Mouse (Mus musculus) heart, embryonic 13.5 days (tissue): ENCODE data around the gene D3Ertd254e. TPM values are rescaled to one million over a fixed set of nuclear protein-coding genes. Genes with fewer than 3 reads are reported as not detected.

Source experiments
- ATAC-seq: fragments of 200-750 bp; cut with Nextera tagmentation; 2 replicates; pipeline ENCODE4 v1.8.0; 2017; ENCODE audit warnings: moderate TSS enrichment; ENCODE audit not compliant: insufficient number of reproducible peaks, low FRiP score, low TSS enrichment; ENCODE audit errors: extremely low read depth
- H3K27ac ChIP-seq: fragments of 300-500 bp; sonication (generic); replicated peaks from 2 replicates; pipeline ENCODE4 v1.5.1; 2015; ENCODE audit warnings: moderate library complexity, mild to moderate bottlenecking, inconsistent platforms
- H3K27me3 ChIP-seq: fragments of 300-500 bp; sonication (generic); replicated peaks from 2 replicates; pipeline ENCODE4 v1.6.1; 2015; ENCODE audit warnings: mild to moderate bottlenecking, inconsistent platforms
- H3K36me3 ChIP-seq: fragments of 300-500 bp; sonication (generic); 2 replicates; pipeline ENCODE4 v1.6.1; 2015; ENCODE audit warnings: mild to moderate bottlenecking, inconsistent platforms
- H3K4me1 ChIP-seq: fragments of 300-500 bp; sonication (generic); 2 replicates; pipeline ENCODE4 v1.6.1; 2015; ENCODE audit warnings: inconsistent platforms
- H3K4me2 ChIP-seq: fragments of 300-500 bp; sonication (generic); 2 replicates; pipeline ENCODE4 v1.6.1; 2015; ENCODE audit warnings: inconsistent platforms, mild to moderate bottlenecking, moderate library complexity
- H3K4me3 ChIP-seq: fragments of 300-500 bp; sonication (generic); 2 replicates; pipeline ENCODE4 v1.5.1; 2015; ENCODE audit warnings: moderate library complexity, mild to moderate bottlenecking, inconsistent platforms
- H3K9ac ChIP-seq: fragments of 300-500 bp; sonication (generic); 2 replicates; pipeline ENCODE4 v1.6.1; 2015; ENCODE audit warnings: inconsistent platforms, mild to moderate bottlenecking, moderate library complexity
- H3K9me3 ChIP-seq: fragments of 300-500 bp; sonication (generic); 2 replicates; pipeline ENCODE4 v1.6.1; 2016; ENCODE audit warnings: inconsistent platforms
- WGBS: fragments of 180-500 bp; shearing (Covaris S2); methylation state at CpG from one replicate; pipeline ENCODE4 v1.1.7; 2015; ENCODE audit warnings: mixed read lengths; 5-methylcytosine and 5-hydroxymethylcytosine counted together
- polyA plus RNA-seq: library from polyadenylated mRNA; unstranded; fragments of >200 nt; fragmentation: Nextera tagmentation; extraction: Ambion mirVana; gene quantifications from 2 replicates; pipeline ENCODE4 v1.2.1, GENCODE M21; 2015

D3Ertd254e gene
- polyA plus RNA-seq, 1 experiment from 2014 or later: 4.1 TPM

DNA sequence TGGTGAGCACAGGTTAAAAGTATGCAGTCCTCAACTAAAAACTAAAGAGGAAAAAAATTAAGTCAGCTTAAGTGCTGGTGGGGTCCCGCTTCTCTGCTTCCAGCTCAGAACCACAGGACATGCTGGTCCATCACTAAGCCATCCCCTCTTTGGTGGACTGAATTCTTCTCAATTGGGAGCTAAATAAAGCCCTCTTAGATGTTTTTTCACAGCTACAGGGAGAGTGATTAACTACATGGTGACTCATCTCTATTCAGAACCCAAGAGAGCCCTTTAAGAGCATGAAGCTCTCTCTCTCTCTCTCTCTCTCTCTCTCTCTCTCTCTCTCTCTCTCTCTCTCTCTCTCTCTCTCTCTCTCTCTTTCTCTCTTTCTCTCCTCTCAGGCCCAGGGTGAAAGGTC, 20.5 kb downstream of the D3Ertd254e start:
- H3K4me3 ChIP-seq: no peak overlapping the region
- no peak overlapping the region for H3K9ac ChIP-seq
- 80% methylated on average over 1 of the region's 1 CpGs for WGBS
- H3K4me1 ChIP-seq: peaks cover 9% of the 10 kb centered on the region; the same call in 1 of the 2 replicates
- peaks cover 29% of the 10 kb centered on the region for H3K36me3 ChIP-seq
- no peak overlapping the region for H3K27ac ChIP-seq
- no peak overlapping the region for H3K4me2 ChIP-seq
- H3K27me3 ChIP-seq: no peaks in the 10 kb centered on the region
- H3K9me3 ChIP-seq: no peaks in the 10 kb centered on the region
- no peak for ATAC-seq

- Histone ChIP-seq H3K36me3 (peaks cover 9% of the 10 kb centered on the region; the same call in 1 of the 2 replicates), H3K9me3 (no peaks in the 10 kb centered on the region), H3K27ac (no peak overlapping the region), H3K4me3 (no peak overlapping the region), H3K9ac (no peak overlapping the region), H3K4me2 (no peak overlapping the region), H3K4me1 (peaks cover 9% of the 10 kb centered on the region; the same call in 1 of the 2 replicates), H3K27me3 (no peaks in the 10 kb centered on the region)
- WGBS: 70% methylated on average over 2 of the region's 2 CpGs
- no peak for ATAC-seq
Measured at GRCm38 (mm10) chr3:36173761-36174160, 22.9 kb downstream of the D3Ertd254e start.

DNA sequence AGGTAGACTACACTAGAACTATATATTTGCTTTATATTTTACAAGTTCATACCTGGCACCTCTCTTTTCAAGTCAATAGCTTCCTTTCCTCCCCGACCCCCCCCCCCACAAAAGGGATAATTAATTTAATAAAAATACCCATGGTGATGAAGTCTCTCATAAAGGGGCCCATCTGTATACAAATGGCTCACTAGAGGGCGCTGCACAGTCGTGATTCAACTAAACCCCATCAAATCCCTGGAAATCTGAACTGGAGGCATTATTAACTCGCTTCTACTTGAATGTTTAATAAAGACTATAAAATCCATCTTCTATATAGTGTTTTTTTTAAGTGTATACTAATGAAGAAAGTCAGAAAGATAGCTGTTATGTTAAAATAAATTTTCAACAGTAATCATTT, 30.7 kb downstream of the D3Ertd254e start:
- no peak overlapping the region for H3K9ac ChIP-seq
- no peak overlapping the region for H3K4me2 ChIP-seq
- H3K4me3 ChIP-seq: no peak overlapping the region
- H3K36me3 ChIP-seq: no peaks in the 10 kb centered on the region
- 8% methylated on average over 4 of the region's 4 CpGs for WGBS
- H3K4me1 ChIP-seq: 0 out of 2 replicates have a peak, but pooled peaks cover 4% of the 10 kb centered on the region
- no peak overlapping the region for H3K27ac ChIP-seq
- H3K27me3 ChIP-seq: no peaks in the 10 kb centered on the region
- ATAC-seq: no peak
- H3K9me3 ChIP-seq: no peaks in the 10 kb centered on the region

GRCm38 (mm10) chr3:36186510-36186909, 35.7 kb downstream of the D3Ertd254e start:
- Histone ChIP-seq H3K4me2 (no peak overlapping the region), H3K36me3 (no peaks in the 10 kb centered on the region), H3K27me3 (no peaks in the 10 kb centered on the region), H3K27ac (no peak overlapping the region), H3K9me3 (no peaks in the 10 kb centered on the region), H3K4me1 (0 out of 2 replicates have a peak, but pooled peaks cover 4% of the 10 kb centered on the region), H3K9ac (no peak overlapping the region), H3K4me3 (no peak overlapping the region)
- ATAC-seq: no peak; the same call in 1 of the 2 replicates
- 57% methylated on average over 4 of the region's 4 CpGs for WGBS

GRCm38 (mm10) chr3:36189243-36189642, 38.4 kb downstream of the D3Ertd254e start:
- Histone ChIP-seq H3K27ac (no peak overlapping the region), H3K4me3 (no peak overlapping the region), H3K4me2 (no peak overlapping the region), H3K4me1 (0 out of 2 replicates have a peak, but pooled peaks cover 4% of the 10 kb centered on the region), H3K36me3 (no peaks in the 10 kb centered on the region), H3K27me3 (no peaks in the 10 kb centered on the region), H3K9me3 (no peaks in the 10 kb centered on the region), H3K9ac (no peak overlapping the region)
- 71% methylated on average over 8 of the region's 8 CpGs for WGBS
- ATAC-seq: no peak

- Histone ChIP-seq H3K27me3 (no peaks in the 10 kb centered on the region), H3K9ac (no peak overlapping the region), H3K4me2 (no peak overlapping the region), H3K27ac (no peak overlapping the region), H3K36me3 (no peaks in the 10 kb centered on the region), H3K4me1 (no peaks in the 10 kb centered on the region), H3K9me3 (no peaks in the 10 kb centered on the region), H3K4me3 (no peak overlapping the region)
- 56% methylated on average over 5 of the region's 5 CpGs for WGBS
- no peak for ATAC-seq
Measured at GRCm38 (mm10) chr3:36201098-36201497, 50.3 kb downstream of the D3Ertd254e start.

GRCm38 (mm10) chr3:36202932-36203331, 52.1 kb downstream of the D3Ertd254e start:
- H3K36me3 ChIP-seq: no peaks in the 10 kb centered on the region
- H3K9ac ChIP-seq: no peak overlapping the region
- WGBS: 59% methylated on average over 7 of the region's 7 CpGs
- no peaks in the 10 kb centered on the region for H3K4me1 ChIP-seq
- no peak overlapping the region for H3K4me3 ChIP-seq
- no peaks in the 10 kb centered on the region for H3K9me3 ChIP-seq
- no peaks in the 10 kb centered on the region for H3K27me3 ChIP-seq
- no peak overlapping the region for H3K27ac ChIP-seq
- no peak for ATAC-seq
- no peak overlapping the region for H3K4me2 ChIP-seq

DNA sequence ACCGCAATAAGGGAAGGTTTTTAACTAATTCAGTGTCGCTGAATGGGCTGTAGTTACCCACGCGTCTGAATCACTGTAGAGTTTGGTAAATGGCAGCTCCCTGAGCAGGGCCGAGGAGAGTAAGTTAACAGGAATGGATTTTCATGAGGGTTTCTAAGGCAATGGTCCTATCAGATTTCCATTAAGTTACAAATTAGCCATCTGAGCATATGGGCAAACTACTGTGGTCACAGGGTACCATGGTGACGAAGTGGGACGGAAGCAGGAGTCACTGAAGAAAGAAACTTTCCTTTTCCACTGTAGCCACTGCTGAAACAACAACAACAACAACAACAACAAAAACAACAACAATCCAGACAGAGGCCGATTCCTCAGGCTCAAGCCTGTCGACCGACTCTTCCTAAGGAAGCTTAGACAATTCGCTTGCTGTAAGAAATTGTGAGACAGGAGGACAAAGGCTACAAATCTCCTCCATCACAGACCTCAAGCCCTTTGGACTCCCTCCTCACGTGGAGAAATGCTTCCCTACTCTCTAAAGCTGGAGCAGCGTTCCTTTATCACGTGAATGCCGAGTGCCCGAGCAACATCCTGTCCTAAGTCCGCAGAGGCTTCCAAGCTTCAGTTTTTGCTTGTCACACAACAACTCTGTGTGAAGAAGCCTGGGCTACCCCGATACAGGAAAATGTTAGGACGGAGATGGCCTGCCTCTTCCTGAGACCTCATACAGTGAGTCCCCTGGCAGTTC, 56.9 kb downstream of the D3Ertd254e start:
- H3K36me3 ChIP-seq: no peaks in the 10 kb centered on the region
- WGBS: 60% methylated on average over 19 of the region's 19 CpGs
- no peaks in the 10 kb centered on the region for H3K27me3 ChIP-seq
- H3K9ac ChIP-seq: no peak overlapping the region
- no peak overlapping the region for H3K4me2 ChIP-seq
- ATAC-seq: no peak
- H3K4me3 ChIP-seq: no peak overlapping the region
- H3K4me1 ChIP-seq: peaks cover 9% of the 10 kb centered on the region; the same call in 1 of the 2 replicates
- no peaks in the 10 kb centered on the region for H3K9me3 ChIP-seq
- H3K27ac ChIP-seq: no peak overlapping the region

- Histone ChIP-seq H3K9ac (no peak overlapping the region), H3K4me3 (no peak overlapping the region), H3K36me3 (no peaks in the 10 kb centered on the region), H3K4me2 (no peak overlapping the region), H3K27me3 (no peaks in the 10 kb centered on the region; the same call in 1 of the 2 replicates), H3K9me3 (no peaks in the 10 kb centered on the region), H3K4me1 (peaks cover 9% of the 10 kb centered on the region; the same call in 1 of the 2 replicates), H3K27ac (no peak overlapping the region)
- no peak for ATAC-seq
- WGBS: 58% methylated on average over 11 of the region's 11 CpGs
Measured at GRCm38 (mm10) chr3:36209776-36210555, 59.1 kb downstream of the D3Ertd254e start.

DNA sequence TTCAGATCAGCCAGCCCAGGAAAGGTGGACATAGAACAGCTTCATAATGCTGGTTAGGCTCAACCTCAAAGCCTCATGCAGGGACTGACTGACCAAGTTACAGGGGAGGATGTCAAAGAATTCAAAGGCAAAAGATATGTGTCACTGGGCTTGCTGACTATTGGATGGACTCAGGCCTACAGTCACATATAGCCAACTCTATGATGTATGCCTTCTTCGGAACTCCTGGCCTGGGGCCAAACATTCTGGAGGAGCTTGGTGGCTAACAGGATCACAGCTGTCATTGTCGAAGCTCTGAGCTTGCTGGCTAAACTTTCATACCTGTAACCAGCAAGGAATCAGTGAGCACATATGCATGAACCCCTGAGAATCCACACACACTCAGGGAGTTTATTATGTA, 60.1 kb downstream of the D3Ertd254e start:
- WGBS: 27% methylated on average over 2 of the region's 2 CpGs
- ATAC-seq: no peak
- no peaks in the 10 kb centered on the region for H3K36me3 ChIP-seq

DNA sequence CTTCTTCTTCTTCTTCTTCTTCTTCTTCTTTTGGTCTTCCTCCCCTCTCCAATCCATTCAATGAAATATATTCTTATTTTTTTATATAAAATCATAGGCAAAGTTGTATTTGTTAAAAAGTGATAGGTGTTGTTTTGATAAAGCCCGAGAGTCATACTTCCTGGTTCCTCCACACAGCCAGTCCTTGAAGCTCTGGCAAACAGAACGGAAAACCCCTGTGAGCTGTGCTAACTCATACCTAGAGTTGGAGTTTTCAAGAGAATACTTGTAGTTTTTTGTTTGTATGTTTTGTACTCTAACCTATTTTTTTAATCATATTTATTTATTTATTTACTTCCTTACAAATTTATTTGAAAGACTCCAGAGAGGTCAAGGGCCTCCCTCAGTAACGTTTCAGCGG, 61.9 kb downstream of the D3Ertd254e start:
- H3K4me1 ChIP-seq: peaks cover 9% of the 10 kb centered on the region; the same call in 1 of the 2 replicates
- H3K27me3 ChIP-seq: no peaks in the 10 kb centered on the region; the same call in 1 of the 2 replicates
- no peak overlapping the region for H3K4me2 ChIP-seq
- H3K27ac ChIP-seq: no peak overlapping the region
- WGBS: 68% methylated on average over 4 of the region's 4 CpGs
- no peaks in the 10 kb centered on the region for H3K9me3 ChIP-seq
- H3K36me3 ChIP-seq: no peaks in the 10 kb centered on the region
- H3K9ac ChIP-seq: no peak overlapping the region
- no peak for ATAC-seq
- no peak overlapping the region for H3K4me3 ChIP-seq

More for the DNA sequence above, 60.1 kb downstream of the D3Ertd254e start:
- H3K4me3 ChIP-seq: no peak overlapping the region
- H3K4me2 ChIP-seq: no peak overlapping the region
- H3K4me1 ChIP-seq: peaks cover 9% of the 10 kb centered on the region; the same call in 1 of the 2 replicates
- H3K9ac ChIP-seq: no peak overlapping the region
- no peaks in the 10 kb centered on the region; the same call in 1 of the 2 replicates for H3K27me3 ChIP-seq
- no peak overlapping the region for H3K27ac ChIP-seq
- H3K9me3 ChIP-seq: no peaks in the 10 kb centered on the region
